Mouse (Mus musculus) MEL (cell line): ENCODE measurements around the gene Rpl31. TPM values are rescaled to one million over a fixed set of nuclear protein-coding genes. Genes with fewer than 3 reads are reported as not detected.
A peak's percentile ranks its signal among the peaks of the same experiment; 100 is the strongest.

Experiments
- DNase-seq: peaks from one replicate; pipeline ENCODE4 v3.0.0; 2011; ENCODE audit warnings: low read depth, low spot score
- H3K27ac ChIP-seq: 2 replicates; pipeline ENCODE4 v1.5.1; 2012; ENCODE audit warnings: low read depth, mild to moderate bottlenecking, control low read depth, low read length, moderate library complexity; ENCODE audit not compliant: control insufficient read depth
- H3K27me3 ChIP-seq, 2 experiments: fragments of 150-350 bp in 1 of 2; sonication (generic) in 1 of 2; 2 replicates each; pipeline ENCODE4 v1.6.1; 2012; ENCODE audit warnings: low read length in 2 of 2, mild to moderate bottlenecking in 2 of 2, improper control_type of control experiment in 1 of 2, moderate library complexity in 1 of 2; ENCODE audit not compliant: insufficient read depth in 2 of 2, control insufficient read depth in 1 of 2
- H3K36me3 ChIP-seq, 2 experiments: 2 replicates each; pipeline ENCODE4 v1.6.1; 2012 to 2014; ENCODE audit warnings: low read length in 2 of 2, improper control_type of control experiment in 1 of 2, inconsistent platforms in 1 of 2, mild to moderate bottlenecking in 1 of 2; ENCODE audit not compliant: insufficient read depth in 2 of 2, control insufficient read depth in 1 of 2
- H3K4me1 ChIP-seq, 2 experiments: fragments of 150-350 bp in 1 of 2; sonication (generic) in 1 of 2; 2 replicates each; pipeline ENCODE4 v1.6.1; 2012; ENCODE audit warnings: low read length in 2 of 2, improper control_type of control experiment in 1 of 2, mild to moderate bottlenecking in 1 of 2; ENCODE audit not compliant: insufficient read depth in 2 of 2, control insufficient read depth in 1 of 2
- H3K4me3 ChIP-seq, 2 experiments: fragments of 150-350 bp in 1 of 2; sonication (generic) in 1 of 2; 2 replicates each; pipeline ENCODE4 v1.5.1; 2012; ENCODE audit warnings: low read depth in 2 of 2, low read length in 2 of 2, mild to moderate bottlenecking in 2 of 2, moderate library complexity in 2 of 2, control low read depth in 1 of 2, improper control_type of control experiment in 1 of 2; ENCODE audit not compliant: control insufficient read depth in 1 of 2, insufficient read depth in 1 of 2
- H3K79me2 ChIP-seq: 2 replicates; pipeline ENCODE4 v1.6.1; 2012; ENCODE audit warnings: mild to moderate bottlenecking, low read length, moderate library complexity; ENCODE audit not compliant: control insufficient read depth, poor library complexity, insufficient read depth
- H3K9ac ChIP-seq: 2 replicates; pipeline ENCODE4 v1.6.1; 2012; ENCODE audit warnings: low read depth, mild to moderate bottlenecking, control low read depth, low read length, moderate library complexity; ENCODE audit not compliant: control insufficient read depth, poor library complexity, severe bottlenecking
- H3K9me3 ChIP-seq: fragments of 150-350 bp; sonication (generic); replicated peaks from 2 replicates; pipeline ENCODE4 v1.6.1; 2012; ENCODE audit warnings: mild to moderate bottlenecking, low read length, improper control_type of control experiment, moderate library complexity; ENCODE audit not compliant: insufficient read depth
- CTCF ChIP-seq, 3 experiments: IDR thresholded peaks in 2 of 3; conservative IDR thresholded peaks in 1 of 3; 2 replicates each; pipeline ENCODE4 v1.5.1; 2011 to 2012; ENCODE audit warnings: low read length in 3 of 3, low read depth in 2 of 3, mild to moderate bottlenecking in 2 of 3, improper control_type of control experiment in 1 of 3, inconsistent platforms in 1 of 3, mixed read lengths in 1 of 3, moderate library complexity in 1 of 3; ENCODE audit not compliant: control insufficient read depth in 1 of 3, insufficient read depth in 1 of 3, poor library complexity in 1 of 3, severe bottlenecking in 1 of 3
- E2F4 ChIP-seq: IDR thresholded peaks from 2 replicates; pipeline ENCODE4 v1.6.1; 2011; ENCODE audit warnings: low read depth, low read length, improper control_type of control experiment, borderline replicate concordance
- ELF1 ChIP-seq: IDR thresholded peaks from 2 replicates; pipeline ENCODE4 v1.6.1; 2014; ENCODE audit warnings: low read depth, mild to moderate bottlenecking, inconsistent platforms, low read length, improper control_type of control experiment, moderate library complexity
- ETS1 ChIP-seq: IDR thresholded peaks from 2 replicates; pipeline ENCODE4 v1.6.1; 2012; ENCODE audit warnings: low read depth, mild to moderate bottlenecking, inconsistent platforms, low read length, improper control_type of control experiment, moderate library complexity
- GABPA ChIP-seq: IDR thresholded peaks from 2 replicates; pipeline ENCODE4 v1.6.1; 2012; ENCODE audit warnings: low read depth, mild to moderate bottlenecking, inconsistent platforms, low read length, improper control_type of control experiment, moderate library complexity
- GATA1 ChIP-seq: IDR thresholded peaks from 2 replicates; pipeline ENCODE4 v1.6.1; 2011; ENCODE audit warnings: low read depth, low read length, improper control_type of control experiment
- HCFC1 ChIP-seq: IDR thresholded peaks from 2 replicates; pipeline ENCODE4 v1.6.1; 2012; ENCODE audit warnings: low read depth, mild to moderate bottlenecking, inconsistent platforms, low read length, improper control_type of control experiment, moderate library complexity
- JUND ChIP-seq: IDR thresholded peaks from 2 replicates; pipeline ENCODE4 v1.6.1; 2011; ENCODE audit warnings: low read depth, mild to moderate bottlenecking, improper control_type of control experiment, low read length
- KAT2A ChIP-seq: conservative IDR thresholded peaks from 2 replicates; pipeline ENCODE4 v1.6.1; 2012; ENCODE audit warnings: low read depth, low read length, improper control_type of control experiment, inconsistent platforms
- MAFK ChIP-seq: IDR thresholded peaks from 2 replicates; pipeline ENCODE4 v1.6.1; 2011; ENCODE audit warnings: low read depth, mild to moderate bottlenecking, low read length, improper control_type of control experiment, borderline replicate concordance
- MAX ChIP-seq: IDR thresholded peaks from 2 replicates; pipeline ENCODE4 v1.6.1; 2011; ENCODE audit warnings: low read length, improper control_type of control experiment
- MAZ ChIP-seq: IDR thresholded peaks from 2 replicates; pipeline ENCODE4 v1.6.1; 2012; ENCODE audit warnings: low read depth, mild to moderate bottlenecking, inconsistent platforms, low read length, improper control_type of control experiment
- MXI1 ChIP-seq: IDR thresholded peaks from 2 replicates; pipeline ENCODE4 v1.6.1; 2011; ENCODE audit warnings: mild to moderate bottlenecking, low read depth, low read length, improper control_type of control experiment
- MYC ChIP-seq: IDR thresholded peaks from 2 replicates; pipeline ENCODE4 v1.6.1; 2011; ENCODE audit warnings: low read depth, mild to moderate bottlenecking, low read length, improper control_type of control experiment, moderate library complexity
- NRF1 ChIP-seq: IDR thresholded peaks from 2 replicates; pipeline ENCODE4 v1.6.1; 2014; ENCODE audit warnings: low read depth, mild to moderate bottlenecking, inconsistent platforms, low read length, improper control_type of control experiment, moderate library complexity; ENCODE audit not compliant: poor library complexity, insufficient read depth, severe bottlenecking
- POLR2A ChIP-seq, 2 experiments: IDR thresholded peaks; 2 replicates each; pipeline ENCODE4 v1.6.1; 2011 to 2012; ENCODE audit warnings: low read length in 2 of 2, mild to moderate bottlenecking in 2 of 2, control low read depth in 1 of 2, improper control_type of control experiment in 1 of 2, low read depth in 1 of 2, moderate library complexity in 1 of 2; ENCODE audit not compliant: control insufficient read depth in 1 of 2, insufficient read depth in 1 of 2, poor library complexity in 1 of 2
- POLR2AphosphoS2 ChIP-seq: IDR thresholded peaks from 2 replicates; pipeline ENCODE4 v1.6.1; 2011; ENCODE audit warnings: low read length, improper control_type of control experiment
- POLR2AphosphoS5 ChIP-seq: IDR thresholded peaks from 2 replicates; pipeline ENCODE4 v1.6.1; 2012; ENCODE audit warnings: low read depth, borderline replicate concordance, mild to moderate bottlenecking, inconsistent platforms, low read length, moderate library complexity, mixed read lengths
- RAD21 ChIP-seq: IDR thresholded peaks from 2 replicates; pipeline ENCODE4 v1.6.1; 2011; ENCODE audit warnings: mild to moderate bottlenecking, low read depth, low read length, improper control_type of control experiment
- RCOR1 ChIP-seq: IDR thresholded peaks from 2 replicates; pipeline ENCODE4 v1.6.1; 2012; ENCODE audit warnings: low read depth, mild to moderate bottlenecking, inconsistent platforms, low read length, improper control_type of control experiment
- SIN3A ChIP-seq: IDR thresholded peaks from 2 replicates; pipeline ENCODE4 v1.6.1; 2012; ENCODE audit warnings: low read length, improper control_type of control experiment, inconsistent platforms
- SMC3 ChIP-seq: IDR thresholded peaks from 2 replicates; pipeline ENCODE4 v1.6.1; 2011; ENCODE audit warnings: low read depth, low read length, improper control_type of control experiment
- TAL1 ChIP-seq: IDR thresholded peaks from 2 replicates; pipeline ENCODE4 v1.6.1; 2012; ENCODE audit warnings: mild to moderate bottlenecking, inconsistent platforms, low read length, moderate library complexity, mixed read lengths
- TBP ChIP-seq: IDR thresholded peaks from 2 replicates; pipeline ENCODE4 v1.8.0; 2011; ENCODE audit warnings: low read depth, low read length, improper control_type of control experiment
- TCF12 ChIP-seq: IDR thresholded peaks from 2 replicates; pipeline ENCODE4 v1.6.1; 2014; ENCODE audit warnings: low read depth, mild to moderate bottlenecking, inconsistent platforms, low read length, improper control_type of control experiment, moderate library complexity
- UBTF ChIP-seq: IDR thresholded peaks from 2 replicates; pipeline ENCODE4 v1.6.1; 2012; ENCODE audit warnings: low read depth, mild to moderate bottlenecking, inconsistent platforms, low read length, improper control_type of control experiment, moderate library complexity, borderline replicate concordance; ENCODE audit not compliant: insufficient read depth
- USF1 ChIP-seq: IDR thresholded peaks from 2 replicates; pipeline ENCODE4 v1.6.1; 2014; ENCODE audit warnings: low read depth, mild to moderate bottlenecking, inconsistent platforms, low read length, improper control_type of control experiment, moderate library complexity
- USF2 ChIP-seq, 2 experiments: IDR thresholded peaks; 2 replicates each; pipeline ENCODE4 v1.6.1; 2011 to 2012; ENCODE audit warnings: improper control_type of control experiment in 2 of 2, low read length in 2 of 2, borderline replicate concordance in 1 of 2, inconsistent platforms in 1 of 2, low read depth in 1 of 2, mild to moderate bottlenecking in 1 of 2; ENCODE audit not compliant: insufficient read depth in 1 of 2
- ZC3H11A ChIP-seq: IDR thresholded peaks from 2 replicates; pipeline ENCODE4 v1.6.1; 2012; ENCODE audit warnings: low read depth, mild to moderate bottlenecking, inconsistent platforms, low read length, improper control_type of control experiment
- ZMIZ1 ChIP-seq: IDR thresholded peaks from 2 replicates; pipeline ENCODE4 v1.6.1; 2012; ENCODE audit warnings: low read depth, mild to moderate bottlenecking, inconsistent platforms, low read length, improper control_type of control experiment, moderate library complexity
- polyA plus RNA-seq, 2 experiments: library from polyadenylated mRNA; stranded (reverse) in 1 of 2; unstranded in 1 of 2; fragments of >175 nt in 1 of 2; fragments of >200 nt in 1 of 2; gene quantifications; 2 replicates each; pipeline versions ENCODE4 v1.2.1 to v1.2.4; 2012; ENCODE audit warnings: low replicate concordance in 2 of 2, low read depth in 1 of 2; ENCODE audit not compliant: insufficient read length in 2 of 2, insufficient read depth in 1 of 2, missing spikeins in 1 of 2
- total RNA-seq: library from RNA; depleted of rRNA; stranded (reverse); fragments of 300-350 nt; gene quantifications from 2 replicates; pipeline ENCODE4 v1.2.3, GENCODE M21; 2012

Rpl31 gene
- total and polyA plus RNA-seq, 3 experiments: 848 to 2,111 TPM; not detected in 1

DNA sequence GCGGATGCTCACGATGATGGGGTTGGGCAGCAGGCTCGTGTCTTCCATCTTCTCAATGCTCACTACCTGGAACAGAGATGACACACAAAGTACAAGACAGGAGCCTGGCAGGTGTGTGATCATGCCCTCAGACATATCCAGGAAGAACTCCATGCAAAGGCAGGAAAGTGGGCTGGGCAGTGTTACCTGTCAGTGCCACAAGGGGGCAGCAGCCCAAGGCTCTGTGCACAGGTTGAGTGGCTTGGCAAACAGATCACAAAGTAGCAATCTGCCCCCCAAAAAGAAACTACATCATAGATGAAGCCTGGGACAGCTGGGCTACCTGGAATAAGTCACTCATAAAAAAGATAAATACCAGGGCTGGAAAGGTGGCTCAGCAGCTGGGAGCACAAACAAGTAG lies 24.5 kb downstream of the Rpl31 start:
- Histone ChIP-seq H3K4me1 (peaks cover 5 to 20% of the 10 kb centered on the region in 2 experiments), H3K36me3 (peaks cover 0 to 20% of the 10 kb centered on the region in 2 experiments; a peak in 2 of 4 replicates)

DNA sequence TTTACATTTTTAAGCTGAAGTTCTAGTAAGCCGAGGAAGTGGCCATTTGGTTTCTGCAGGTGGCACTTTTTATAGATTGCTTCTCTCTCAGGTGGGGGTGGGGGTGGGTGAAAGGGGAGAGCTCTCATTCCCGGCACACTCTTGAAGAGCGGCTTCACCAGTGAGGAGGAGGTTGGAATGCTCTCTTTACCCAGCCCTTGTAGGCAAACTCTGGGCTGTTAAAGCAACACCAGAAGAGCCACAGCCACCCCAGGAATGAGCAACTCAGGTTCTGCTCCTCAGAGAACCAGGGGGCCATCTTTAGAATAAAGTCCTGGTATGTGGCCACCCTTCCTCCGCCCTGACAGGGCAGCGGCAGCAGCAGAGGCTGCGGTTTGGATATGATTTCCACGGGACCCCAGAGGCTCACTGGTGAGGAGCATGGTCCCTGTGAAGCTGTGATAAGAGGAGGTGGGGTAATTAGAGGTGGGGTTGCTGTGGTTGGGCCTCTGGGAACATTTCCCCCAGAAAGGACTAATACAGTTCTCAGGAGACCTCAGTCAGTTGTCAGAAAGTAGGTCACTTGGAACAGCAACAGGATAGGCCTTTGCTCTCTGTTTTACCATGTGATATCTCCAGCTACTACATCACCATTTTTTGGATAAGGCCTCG lies 25.7 kb downstream of the Rpl31 start:
- Histone ChIP-seq H3K9ac (no peak overlapping the region), H3K36me3 (peaks cover 0 to 20% of the 10 kb centered on the region in 2 experiments; a peak in 2 of 4 replicates), H3K9me3 (no peaks in the 10 kb centered on the region), H3K4me1 (peaks cover 5 to 20% of the 10 kb centered on the region in 2 experiments), H3K27ac (no peak overlapping the region), H3K79me2 (no peaks in the 10 kb centered on the region), H3K27me3 (no peaks in the 10 kb centered on the region), H3K4me3 (no peak overlapping the region)
- peak; percentile 77 for DNase-seq
- TF ChIP-seq POLR2AphosphoS5 (no peak), TCF12 (peak; percentile 69), POLR2A (IDR thresholded peaks at IDR 0.05; ENCODE audit: control insufficient read depth in 1 of 2, insufficient read depth in 1 of 2, low read depth in 1 of 2, low read length in 2 of 2, poor library complexity in 1 of 2) (no peak), JUND (no peak), E2F4 (no peak), MAZ (no peak), POLR2AphosphoS2 (no peak), UBTF (no peak), USF2 (IDR thresholded peaks at IDR 0.05; ENCODE audit: borderline replicate concordance in 1 of 2, insufficient read depth in 1 of 2, low read depth in 1 of 2, low read length in 2 of 2) (no peak), SIN3A (peak; percentile 26; the same call in 1 of the 2 replicates), ETS1 (peak; percentile 70; the same call in 1 of the 2 replicates), CTCF (IDR thresholded peaks at IDR 0.05 in 2 of 3, conservative IDR thresholded peaks at IDR 0.05 in 1 of 3; ENCODE audit: control insufficient read depth in 1 of 3, insufficient read depth in 1 of 3, low read depth in 2 of 3, low read length in 3 of 3, poor library complexity in 1 of 3, severe bottlenecking in 1 of 3) (no peak), MAFK (no peak), GABPA (no peak), TBP (no peak), ZMIZ1 (no peak), NRF1 (no peak), MYC (no peak), SMC3 (0 out of 2 replicates have a peak, but pooled peaks have one; percentile 8), TAL1 (peak; percentile 85), ELF1 (no peak), GATA1 (peak; percentile 35; the same call in 1 of the 2 replicates), MXI1 (peak; percentile 19; the same call in 1 of the 2 replicates), KAT2A (no peak), RCOR1 (peak; percentile 81), RAD21 (no peak), HCFC1 (no peak), MAX (no peak)

More for the DNA sequence above, 24.5 kb downstream of the Rpl31 start:
- no peaks in the 10 kb centered on the region for H3K79me2 ChIP-seq
- no peak overlapping the region for H3K4me3 ChIP-seq
- no peak overlapping the region for H3K9ac ChIP-seq
- no peaks in the 10 kb centered on the region for H3K27me3 ChIP-seq
- no peaks in the 10 kb centered on the region for H3K9me3 ChIP-seq
- H3K27ac ChIP-seq: no peak overlapping the region
- TF ChIP-seq ELF1: 0 out of 2 replicates have a peak, but pooled peaks have one; percentile 40
- TF ChIP-seq MAX: no peak
- TF ChIP-seq SMC3: peak; percentile 97
- peak; percentile 78 for TF ChIP-seq RAD21
- TF ChIP-seq CTCF (IDR thresholded peaks at IDR 0.05 in 2 of 3, conservative IDR thresholded peaks at IDR 0.05 in 1 of 3; ENCODE audit: control insufficient read depth in 1 of 3, insufficient read depth in 1 of 3, low read depth in 2 of 3, low read length in 3 of 3, poor library complexity in 1 of 3, severe bottlenecking in 1 of 3): peak; percentile 93 to 97 (median 97)
- no peak for TF ChIP-seq USF1
- peak; percentile 69 for TF ChIP-seq ZC3H11A
- peak; percentile 79 for DNase-seq
